Mouse (Mus musculus): ENCODE results near the gene Cpxm2. TPM values are rescaled to one million over a fixed set of nuclear protein-coding genes. Genes with fewer than 3 reads are reported as not detected.

Gene Cpxm2
- polyA plus RNA-seq, 1 experiment from 2014 or later, result 0.96 TPM

- H3K4me2 ChIP-seq, result no peak overlapping the region
- H3K27ac ChIP-seq, result no peak overlapping the region
- no peaks in the 10 kb centered on the region for H3K36me3 ChIP-seq
- H3K9me3 ChIP-seq, result no peaks in the 10 kb centered on the region
- no peak overlapping the region for H3K9ac ChIP-seq
- ATAC-seq (ENCODE audit: borderline replicate concordance, extremely low read depth, low FRiP score, low TSS enrichment), result no peak
- no peaks in the 10 kb centered on the region for H3K4me1 ChIP-seq
- H3K4me3 ChIP-seq, result no peak overlapping the region
- WGBS, result 43% methylated on average over 1 of the region's 1 CpGs
- no peaks in the 10 kb centered on the region for H3K27me3 ChIP-seq
Measured at GRCm38 (mm10) chr7:132179049-132179448, 24.5 kb upstream of the Cpxm2 start.

GRCm38 (mm10) chr7:132174787-132175186 lies 20.2 kb upstream of the Cpxm2 start:
- H3K4me3 ChIP-seq, result no peak overlapping the region
- WGBS, result 80% methylated on average over 5 of the region's 5 CpGs
- H3K4me1 ChIP-seq, result no peaks in the 10 kb centered on the region
- H3K9me3 ChIP-seq, result no peaks in the 10 kb centered on the region
- no peaks in the 10 kb centered on the region for H3K27me3 ChIP-seq
- H3K36me3 ChIP-seq, result no peaks in the 10 kb centered on the region
- H3K27ac ChIP-seq, result no peak overlapping the region
- ATAC-seq (ENCODE audit: borderline replicate concordance, extremely low read depth, low FRiP score, low TSS enrichment), result no peak
- H3K9ac ChIP-seq, result no peak overlapping the region
- no peak overlapping the region for H3K4me2 ChIP-seq

DNA sequence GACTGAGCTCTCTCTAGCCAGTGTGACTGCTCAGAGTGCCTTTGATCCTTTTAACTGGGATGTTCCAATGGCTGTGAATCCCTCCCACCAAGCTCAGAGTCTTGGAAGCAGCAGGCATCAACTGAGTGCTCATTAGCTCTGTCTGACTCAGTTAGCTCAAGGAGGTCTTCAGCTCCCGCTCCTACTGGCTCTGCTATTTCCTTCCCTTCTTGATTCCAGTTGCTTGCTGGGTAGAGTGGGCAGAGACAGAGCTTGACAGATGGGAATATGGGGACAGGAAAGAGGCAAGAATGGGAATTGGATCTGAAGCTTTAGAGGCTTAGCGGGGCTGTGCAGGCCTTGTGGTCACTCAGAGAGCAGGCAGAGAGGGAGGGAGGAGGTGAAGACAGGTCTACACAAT lies 19.8 kb upstream of the Cpxm2 start:
- no peaks in the 10 kb centered on the region for H3K36me3 ChIP-seq
- ATAC-seq (ENCODE audit: borderline replicate concordance, extremely low read depth, low FRiP score, low TSS enrichment), result no peak
- no peak overlapping the region for H3K4me3 ChIP-seq
- H3K4me2 ChIP-seq, result no peak overlapping the region
- no peaks in the 10 kb centered on the region for H3K4me1 ChIP-seq
- no peak overlapping the region for H3K27ac ChIP-seq
- WGBS, result 74% methylated on average over 2 of the region's 2 CpGs
- H3K9ac ChIP-seq, result no peak overlapping the region
- H3K9me3 ChIP-seq, result no peaks in the 10 kb centered on the region
- no peaks in the 10 kb centered on the region for H3K27me3 ChIP-seq

DNA sequence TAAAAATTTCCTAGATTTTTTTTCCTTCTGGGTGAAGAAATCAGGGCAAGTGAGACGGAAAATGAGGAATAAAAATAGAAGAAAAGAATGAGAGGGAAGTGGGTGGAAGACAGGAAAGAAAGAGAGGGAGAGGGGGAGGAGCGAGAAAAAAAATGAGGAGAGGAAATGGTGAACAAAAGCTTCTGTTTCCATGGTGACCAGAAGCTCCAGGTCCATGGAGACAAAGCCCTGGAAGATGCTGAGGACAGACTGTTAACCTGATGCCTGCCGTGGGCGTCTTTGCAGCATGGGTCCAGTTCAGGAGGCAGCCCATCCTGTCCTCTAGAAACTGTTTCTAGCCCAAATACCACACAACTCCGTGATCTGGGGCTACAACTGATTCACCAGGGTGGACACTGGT lies 17.7 kb upstream of the Cpxm2 start:
- Histone ChIP-seq H3K27ac (no peak overlapping the region), H3K4me1 (no peaks in the 10 kb centered on the region), H3K36me3 (no peaks in the 10 kb centered on the region), H3K27me3 (no peaks in the 10 kb centered on the region), H3K9me3 (no peaks in the 10 kb centered on the region), H3K4me3 (no peak overlapping the region), H3K4me2 (no peak overlapping the region), H3K9ac (no peak overlapping the region)
- WGBS, result 73% methylated on average over 5 of the region's 5 CpGs
- ATAC-seq (ENCODE audit: borderline replicate concordance, extremely low read depth, low FRiP score, low TSS enrichment), result no peak

DNA sequence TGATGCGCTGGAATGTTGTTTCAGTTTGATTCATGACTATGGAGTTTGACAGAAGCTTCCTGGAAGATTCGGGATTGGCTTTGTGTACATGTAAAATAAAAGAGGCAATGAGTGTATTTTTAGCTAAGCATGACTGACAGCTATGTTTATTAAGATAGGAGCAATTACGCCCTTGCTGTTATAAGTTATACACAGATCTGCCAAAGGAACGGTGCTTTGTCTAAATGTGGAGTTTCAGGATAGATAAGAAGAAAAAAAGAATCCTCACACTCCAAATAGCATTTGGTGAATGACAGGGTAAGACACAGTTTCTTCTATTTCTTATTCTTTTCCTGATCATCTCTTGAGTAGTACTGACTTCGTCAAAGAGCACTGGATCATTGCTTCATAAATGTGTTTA lies 17.2 kb upstream of the Cpxm2 start:
- H3K36me3 ChIP-seq, result no peaks in the 10 kb centered on the region
- H3K4me1 ChIP-seq, result no peaks in the 10 kb centered on the region
- H3K27ac ChIP-seq, result no peak overlapping the region
- no peaks in the 10 kb centered on the region for H3K27me3 ChIP-seq
- 51% methylated on average over 5 of the region's 5 CpGs for WGBS
- H3K4me2 ChIP-seq, result no peak overlapping the region
- H3K9ac ChIP-seq, result no peak overlapping the region
- no peak overlapping the region for H3K4me3 ChIP-seq
- no peak for ATAC-seq (ENCODE audit: borderline replicate concordance, extremely low read depth, low FRiP score, low TSS enrichment)
- H3K9me3 ChIP-seq, result no peaks in the 10 kb centered on the region

- no peak overlapping the region for H3K4me2 ChIP-seq
- no peak overlapping the region for H3K9ac ChIP-seq
- WGBS, result 56% methylated on average over 7 of the region's 7 CpGs
- ATAC-seq (ENCODE audit: borderline replicate concordance, extremely low read depth, low FRiP score, low TSS enrichment), result no peak; the same call in 1 of the 2 replicates
- no peaks in the 10 kb centered on the region for H3K4me1 ChIP-seq
- H3K36me3 ChIP-seq, result no peaks in the 10 kb centered on the region
- H3K4me3 ChIP-seq, result no peak overlapping the region
- H3K27me3 ChIP-seq, result no peaks in the 10 kb centered on the region
- H3K27ac ChIP-seq, result no peak overlapping the region
- H3K9me3 ChIP-seq, result no peaks in the 10 kb centered on the region
Measured at GRCm38 (mm10) chr7:132169419-132170169, 15.1 kb upstream of the Cpxm2 start.

DNA sequence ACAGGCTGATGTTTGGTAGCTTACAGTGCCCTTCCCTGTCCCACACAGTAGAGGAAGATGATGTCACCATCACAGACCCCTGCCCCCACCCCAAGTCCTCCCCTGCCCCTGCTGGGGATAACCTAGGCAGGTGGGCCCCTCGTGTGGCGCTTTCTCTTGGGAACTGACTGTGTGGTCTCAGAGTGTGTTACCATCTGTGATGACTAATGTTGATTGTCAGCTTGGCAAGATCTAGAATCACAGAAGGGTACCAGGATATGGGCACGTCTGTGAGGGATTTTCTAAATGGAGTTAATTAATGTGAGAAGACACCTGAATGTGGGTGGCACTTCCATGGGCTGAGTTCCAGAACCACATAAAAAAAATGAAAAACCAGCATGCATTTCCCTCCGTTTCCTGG lies 12.7 kb upstream of the Cpxm2 start:
- WGBS, result 71% methylated on average over 4 of the region's 4 CpGs
- H3K9ac ChIP-seq, result no peak overlapping the region
- H3K4me1 ChIP-seq, result no peaks in the 10 kb centered on the region
- H3K4me2 ChIP-seq, result no peak overlapping the region
- H3K27me3 ChIP-seq, result no peaks in the 10 kb centered on the region
- no peak overlapping the region for H3K27ac ChIP-seq
- no peaks in the 10 kb centered on the region for H3K9me3 ChIP-seq
- no peak for ATAC-seq (ENCODE audit: borderline replicate concordance, extremely low read depth, low FRiP score, low TSS enrichment)
- H3K36me3 ChIP-seq, result no peaks in the 10 kb centered on the region
- no peak overlapping the region for H3K4me3 ChIP-seq

GRCm38 (mm10) chr7:132162254-132162653 lies 7.7 kb upstream of the Cpxm2 start:
- Histone ChIP-seq H3K4me1 (no peaks in the 10 kb centered on the region), H3K4me2 (no peak overlapping the region), H3K9ac (no peak overlapping the region), H3K4me3 (no peak overlapping the region), H3K36me3 (no peaks in the 10 kb centered on the region), H3K27me3 (no peaks in the 10 kb centered on the region), H3K27ac (no peak overlapping the region), H3K9me3 (no peaks in the 10 kb centered on the region)
- 75% methylated on average over 3 of the region's 3 CpGs for WGBS
- no peak for ATAC-seq (ENCODE audit: borderline replicate concordance, extremely low read depth, low FRiP score, low TSS enrichment)

GRCm38 (mm10) chr7:132158321-132159025 lies 3.9 kb upstream of the Cpxm2 start:
- ATAC-seq (ENCODE audit: borderline replicate concordance, extremely low read depth, low FRiP score, low TSS enrichment), result no peak

GRCm38 (mm10) chr7:132153725-132154147 lies 803 bp downstream of the Cpxm2 start:
- no peak overlapping the region for H3K9ac ChIP-seq
- 46% methylated on average over 6 of the region's 6 CpGs for WGBS
- peak overlapping the region; percentile 28; the same call in 1 of the 2 replicates for H3K4me3 ChIP-seq
- H3K27me3 ChIP-seq, result peaks cover 29% of the 10 kb centered on the region
- no peak overlapping the region for H3K4me2 ChIP-seq
- H3K9me3 ChIP-seq, result no peaks in the 10 kb centered on the region
- H3K27ac ChIP-seq, result no peak overlapping the region
- H3K36me3 ChIP-seq, result no peaks in the 10 kb centered on the region
- ATAC-seq (ENCODE audit: borderline replicate concordance, extremely low read depth, low FRiP score, low TSS enrichment), result no peak
- 0 out of 2 replicates have a peak, but pooled peaks cover 7% of the 10 kb centered on the region for H3K4me1 ChIP-seq

More at GRCm38 (mm10) chr7:132158321-132159025, 3.9 kb upstream of the Cpxm2 start:
- H3K9ac ChIP-seq, result no peak overlapping the region
- H3K4me3 ChIP-seq, result no peak overlapping the region
- no peaks in the 10 kb centered on the region for H3K9me3 ChIP-seq
- 0 out of 2 replicates have a peak, but pooled peaks cover 7% of the 10 kb centered on the region for H3K4me1 ChIP-seq
- 55% methylated on average over 9 of the region's 9 CpGs for WGBS
- no peaks in the 10 kb centered on the region for H3K36me3 ChIP-seq
- no peak overlapping the region for H3K27ac ChIP-seq
- H3K4me2 ChIP-seq, result no peak overlapping the region
- H3K27me3 ChIP-seq, result peaks cover 19% of the 10 kb centered on the region

- Histone ChIP-seq H3K9me3 (no peaks in the 10 kb centered on the region), H3K9ac (no peak overlapping the region), H3K27ac (no peak overlapping the region), H3K4me1 (no peaks in the 10 kb centered on the region), H3K36me3 (no peaks in the 10 kb centered on the region), H3K4me2 (no peak overlapping the region), H3K27me3 (no peaks in the 10 kb centered on the region), H3K4me3 (no peak overlapping the region)
- 77% methylated on average over 15 of the region's 15 CpGs for WGBS
- ATAC-seq (ENCODE audit: borderline replicate concordance, extremely low read depth, low FRiP score, low TSS enrichment), result no peak
Measured at GRCm38 (mm10) chr7:132145227-132145800, 9.2 kb downstream of the Cpxm2 start.

DNA sequence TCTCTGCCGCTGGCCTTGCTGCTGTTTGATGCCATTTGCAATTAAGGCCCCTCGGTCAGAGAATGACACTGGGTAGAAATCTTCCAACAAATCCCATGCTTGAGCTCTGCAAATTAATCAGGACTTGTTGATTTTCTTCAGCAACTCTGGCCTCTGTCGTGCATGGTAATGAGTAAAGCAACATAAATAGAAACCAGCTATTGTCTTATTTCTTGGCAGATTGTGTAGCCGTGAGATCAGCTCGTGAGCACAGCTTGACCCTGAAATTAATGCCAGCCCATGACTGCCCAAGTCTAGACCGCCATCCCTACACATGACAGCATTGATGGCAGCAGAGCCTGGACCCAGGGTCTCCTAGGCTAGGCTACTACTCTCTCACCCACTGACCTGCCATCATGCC lies 25.9 kb downstream of the Cpxm2 start:
- H3K4me1 ChIP-seq, result no peaks in the 10 kb centered on the region
- no peak overlapping the region for H3K27ac ChIP-seq
- no peaks in the 10 kb centered on the region for H3K27me3 ChIP-seq
- H3K4me3 ChIP-seq, result no peak overlapping the region
- no peak overlapping the region for H3K9ac ChIP-seq
- 84% methylated on average over 6 of the region's 6 CpGs for WGBS
- H3K36me3 ChIP-seq, result no peaks in the 10 kb centered on the region
- H3K4me2 ChIP-seq, result no peak overlapping the region
- ATAC-seq (ENCODE audit: borderline replicate concordance, extremely low read depth, low FRiP score, low TSS enrichment), result no peak
- no peaks in the 10 kb centered on the region for H3K9me3 ChIP-seq
